Mouse (Mus musculus) lung, postnatal 0 days (tissue): Measurements from ENCODE around the gene Pitpnc1. TPM values are rescaled to one million over a fixed set of nuclear protein-coding genes. Genes with fewer than 3 reads are reported as not detected.

Experiments used
- ATAC-seq: fragments of 200-750 bp; cut with Nextera tagmentation; 2 replicates; pipeline ENCODE4 v1.8.0; 2017; ENCODE audit warnings: moderate library complexity
- DNase-seq: peaks from one replicate; pipeline ENCODE4 v3.0.0-alpha.2; 2016; ENCODE audit warnings: low spot score
- H3K27ac ChIP-seq: fragments of 300-500 bp; sonication (generic); 2 replicates; pipeline ENCODE4 v1.5.1; 2014; ENCODE audit warnings: antibody characterized with exemption, mild to moderate bottlenecking, low read length, mixed read lengths
- H3K27me3 ChIP-seq: fragments of 300-500 bp; sonication (generic); replicated peaks from 2 replicates; pipeline ENCODE4 v1.6.1; 2014; ENCODE audit warnings: low read length, mixed read lengths; ENCODE audit not compliant: insufficient read depth
- H3K36me3 ChIP-seq: fragments of 300-500 bp; sonication (generic); 2 replicates; pipeline ENCODE4 v1.6.1; 2014; ENCODE audit warnings: low read length, mixed read lengths; ENCODE audit not compliant: insufficient read depth
- H3K4me1 ChIP-seq: fragments of 300-500 bp; sonication (generic); 2 replicates; pipeline ENCODE4 v1.6.1; 2014; ENCODE audit warnings: antibody characterized with exemption, low read depth, low read length, mixed read lengths; ENCODE audit not compliant: insufficient read depth
- H3K4me2 ChIP-seq: fragments of 300-500 bp; sonication (generic); replicated peaks from 2 replicates; pipeline ENCODE4 v1.6.1; 2014; ENCODE audit warnings: low read depth, mild to moderate bottlenecking, low read length, moderate library complexity, mixed read lengths
- H3K4me3 ChIP-seq: fragments of 300-500 bp; sonication (generic); 2 replicates; pipeline ENCODE4 v1.5.1; 2014; ENCODE audit warnings: low read depth, low read length
- H3K9ac ChIP-seq: fragments of 300-500 bp; sonication (generic); replicated peaks from 2 replicates; pipeline ENCODE4 v1.6.1; 2014; ENCODE audit warnings: low read depth, mild to moderate bottlenecking
- H3K9me3 ChIP-seq: fragments of 300-500 bp; sonication (generic); 2 replicates; pipeline ENCODE4 v1.6.1; 2016; ENCODE audit warnings: low read length, mixed read lengths
- CTCF ChIP-seq: IDR thresholded peaks from 2 replicates; pipeline ENCODE4 v1.5.1; 2016; ENCODE audit warnings: antibody characterized with exemption, mild to moderate bottlenecking
- EP300 ChIP-seq: IDR thresholded peaks from 2 replicates; pipeline ENCODE4 v1.6.1; 2016; ENCODE audit warnings: antibody characterized with exemption, mild to moderate bottlenecking, control low read depth
- WGBS: fragments of 180-500 bp; shearing (Covaris S2); extraction: QIAGEN DNeasy Blood & Tissue Kit; methylation state at CpG from one replicate; pipeline ENCODE4 v1.1.7; 2014; 5-methylcytosine and 5-hydroxymethylcytosine counted together
- polyA plus RNA-seq: library from polyadenylated mRNA; unstranded; fragments of >200 nt; fragmentation: Nextera tagmentation; extraction: Ambion mirVana; gene quantifications from 2 replicates; pipeline ENCODE4 v1.2.1, GENCODE M21; 2015

Pitpnc1 gene
- polyA plus RNA-seq, 1 experiment from 2014 or later, result 16.3 TPM

- H3K4me1 ChIP-seq, result no peaks in the 10 kb centered on the region
- no peaks in the 10 kb centered on the region for H3K27me3 ChIP-seq
- ATAC-seq (no peak), DNase-seq (no peak)
- 67% methylated on average over 12 of the region's 12 CpGs for WGBS
- H3K9ac ChIP-seq, result no peak overlapping the region
- H3K4me2 ChIP-seq, result no peak overlapping the region
- no peaks in the 10 kb centered on the region for H3K9me3 ChIP-seq
- no peak overlapping the region for H3K4me3 ChIP-seq
- H3K27ac ChIP-seq, result no peak overlapping the region
- H3K36me3 ChIP-seq, result no peaks in the 10 kb centered on the region
- no peak for TF ChIP-seq EP300
- no peak for TF ChIP-seq CTCF
These were observed 247.8 kb downstream of the Pitpnc1 start for GRCm38 (mm10) chr11:107222531-107223168.

GRCm38 (mm10) chr11:107215111-107215510 lies 255.4 kb downstream of the Pitpnc1 start:
- Histone ChIP-seq H3K4me1 (no peaks in the 10 kb centered on the region), H3K9me3 (no peaks in the 10 kb centered on the region), H3K4me3 (no peak overlapping the region), H3K27ac (no peak overlapping the region), H3K4me2 (no peak overlapping the region), H3K36me3 (no peaks in the 10 kb centered on the region), H3K9ac (no peak overlapping the region), H3K27me3 (no peaks in the 10 kb centered on the region)
- TF ChIP-seq CTCF, result no peak
- no peak for TF ChIP-seq EP300
- 84% methylated on average over 9 of the region's 9 CpGs for WGBS
- ATAC-seq (no peak), DNase-seq (no peak)

- TF ChIP-seq CTCF, result peak; percentile 64
- TF ChIP-seq EP300, result no peak
- no peaks in the 10 kb centered on the region for H3K9me3 ChIP-seq
- no peak overlapping the region for H3K27ac ChIP-seq
- no peak overlapping the region for H3K9ac ChIP-seq
- no peaks in the 10 kb centered on the region for H3K4me1 ChIP-seq
- DNase-seq (peak; percentile 62), ATAC-seq (no peak)
- H3K27me3 ChIP-seq, result no peaks in the 10 kb centered on the region
- H3K4me2 ChIP-seq, result no peak overlapping the region
- WGBS, result 72% methylated on average over 5 of the region's 5 CpGs
- no peaks in the 10 kb centered on the region for H3K36me3 ChIP-seq
- no peak overlapping the region for H3K4me3 ChIP-seq
These were observed 256.8 kb downstream of the Pitpnc1 start for GRCm38 (mm10) chr11:107213745-107214144.

- DNase-seq, result no peak
- no peak overlapping the region for H3K9ac ChIP-seq
- TF ChIP-seq EP300 (no peak), CTCF (no peak)
- H3K27ac ChIP-seq, result no peak overlapping the region
- no peak overlapping the region for H3K4me2 ChIP-seq
- 78% methylated on average over 13 of the region's 13 CpGs for WGBS
- H3K4me3 ChIP-seq, result no peak overlapping the region
- no peaks in the 10 kb centered on the region for H3K36me3 ChIP-seq
- no peaks in the 10 kb centered on the region for H3K4me1 ChIP-seq
- H3K9me3 ChIP-seq, result no peaks in the 10 kb centered on the region
- no peak for ATAC-seq
- H3K27me3 ChIP-seq, result no peaks in the 10 kb centered on the region
These were observed 260.7 kb downstream of the Pitpnc1 start for GRCm38 (mm10) chr11:107209818-107210217.

GRCm38 (mm10) chr11:107201773-107202172 lies 268.7 kb downstream of the Pitpnc1 start:
- Histone ChIP-seq H3K4me3 (no peak overlapping the region), H3K4me1 (no peaks in the 10 kb centered on the region), H3K36me3 (no peaks in the 10 kb centered on the region), H3K9ac (no peak overlapping the region), H3K27ac (no peak overlapping the region), H3K4me2 (no peak overlapping the region), H3K9me3 (no peaks in the 10 kb centered on the region), H3K27me3 (no peaks in the 10 kb centered on the region)
- DNase-seq (no peak), ATAC-seq (no peak)
- WGBS, result 65% methylated on average over 11 of the region's 11 CpGs
- TF ChIP-seq CTCF (no peak), EP300 (no peak)

GRCm38 (mm10) chr11:107199281-107199680 lies 271.2 kb downstream of the Pitpnc1 start:
- Histone ChIP-seq H3K27me3 (no peaks in the 10 kb centered on the region), H3K36me3 (no peaks in the 10 kb centered on the region), H3K4me2 (no peak overlapping the region), H3K4me3 (no peak overlapping the region), H3K4me1 (no peaks in the 10 kb centered on the region), H3K27ac (no peak overlapping the region), H3K9ac (no peak overlapping the region), H3K9me3 (no peaks in the 10 kb centered on the region)
- whole genome bisulfite sequencing, result 77% methylated on average over 5 of the region's 5 CpGs
- TF ChIP-seq CTCF (no peak), EP300 (no peak)
- ATAC-seq (no peak), DNase-seq (no peak)

GRCm38 (mm10) chr11:107195334-107195733 lies 275.2 kb downstream of the Pitpnc1 start:
- Histone ChIP-seq H3K27ac (no peak overlapping the region), H3K9ac (no peak overlapping the region), H3K4me3 (no peak overlapping the region), H3K4me2 (no peak overlapping the region), H3K36me3 (no peaks in the 10 kb centered on the region), H3K9me3 (no peaks in the 10 kb centered on the region), H3K27me3 (no peaks in the 10 kb centered on the region), H3K4me1 (no peaks in the 10 kb centered on the region)
- DNase-seq (no peak), ATAC-seq (no peak)
- WGBS, result 63% methylated on average over 2 of the region's 2 CpGs
- TF ChIP-seq CTCF (no peak), EP300 (no peak)
